Mouse (Mus musculus): ENCODE data around the gene Smyd5. TPM values are rescaled to one million over a fixed set of nuclear protein-coding genes. Genes with fewer than 3 reads are reported as not detected.

Gene Smyd5
- total and polyA plus RNA-seq, 3 experiments, result 8.1 to 13.9 (median 13.6) TPM

GRCm38 (mm10) chr6:85419150-85419549 is 12.6 kb upstream of the Smyd5 start:
- 77% methylated on average over 2 of the region's 2 CpGs for WGBS

DNA sequence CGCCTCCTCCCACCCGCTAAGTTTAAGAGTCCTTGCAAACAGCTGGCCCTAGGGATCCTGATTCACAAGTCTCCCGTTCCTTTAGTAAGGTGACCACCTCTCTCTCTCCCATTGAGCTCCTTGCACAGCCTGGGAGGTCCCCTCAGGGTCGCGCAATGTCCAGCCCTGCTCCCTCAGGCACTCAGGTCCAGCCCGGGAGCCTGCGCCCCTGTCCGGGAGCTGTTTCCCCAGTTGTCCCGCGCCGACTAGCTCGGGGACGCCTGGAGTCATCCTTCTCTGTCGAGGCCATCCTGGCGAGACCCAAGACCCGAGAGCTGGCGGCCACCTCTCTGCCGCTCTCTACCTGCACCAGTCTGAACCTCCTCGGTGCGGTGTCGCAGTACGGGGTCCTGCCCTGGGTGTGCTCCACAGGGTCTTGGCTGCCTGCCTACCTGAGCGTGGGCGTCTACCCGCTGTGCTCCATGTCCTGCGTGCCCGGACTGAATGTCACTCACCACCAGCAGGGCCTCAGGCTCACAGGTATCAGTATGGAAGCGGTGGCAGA is 7.9 kb upstream of the Smyd5 start, which contains the start of gene Noto:
Gene Noto, plus strand, starts transcription at position 51 of the 544 bp plus-strand sequence.
- no peak within 1 kb of the TSS for H3K4me3 ChIP-seq
- no peak within 1 kb of the TSS for H3K9ac ChIP-seq (ENCODE audit: low read depth, low read length)
- H3K27me3 ChIP-seq (ENCODE audit: control insufficient read depth, insufficient read depth, low read length), result peaks cover 2% of the 10 kb centered on the region; the same call in 1 of the 2 replicates
- no peaks in the 10 kb centered on the region for H3K36me3 ChIP-seq (ENCODE audit: control insufficient read depth, insufficient read depth, low read length)
- DNase-seq, result no peak
- H3K4me1 ChIP-seq (ENCODE audit: control insufficient read depth, insufficient read depth, low read length), result no peaks in the 10 kb centered on the region
- no peaks in the 10 kb centered on the region for H3K79me2 ChIP-seq (replicated peaks; ENCODE audit: control insufficient read depth, insufficient read depth, low read length)
- no peak within 1 kb of the TSS for H3K27ac ChIP-seq
- TF ChIP-seq CTCF (IDR thresholded peaks at IDR 0.05) (no peak), POLR2A (IDR thresholded peaks at IDR 0.05; ENCODE audit: insufficient read depth, low read depth, low read length) (no peak), EP300 (IDR thresholded peaks at IDR 0.05; ENCODE audit: insufficient read depth, low read depth, low read length) (no peak)
- intact Hi-C loops (cut with DNase I), result no loop called here
- 18% methylated on average over 28 of the region's 28 CpGs for WGBS

More at GRCm38 (mm10) chr6:85419150-85419549, 12.6 kb upstream of the Smyd5 start:
- H3K4me1 ChIP-seq (ENCODE audit: control insufficient read depth, insufficient read depth, low read length), result no peaks in the 10 kb centered on the region
- intact Hi-C loops (cut with DNase I), result no loop called here
- DNase-seq, result no peak
- H3K27ac ChIP-seq, result no peak overlapping the region
- H3K9ac ChIP-seq (ENCODE audit: low read depth, low read length), result no peak overlapping the region
- H3K79me2 ChIP-seq (replicated peaks; ENCODE audit: control insufficient read depth, insufficient read depth, low read length), result no peaks in the 10 kb centered on the region
- H3K36me3 ChIP-seq (ENCODE audit: control insufficient read depth, insufficient read depth, low read length), result no peaks in the 10 kb centered on the region
- H3K27me3 ChIP-seq (ENCODE audit: control insufficient read depth, insufficient read depth, low read length), result peaks cover 2% of the 10 kb centered on the region; the same call in 1 of the 2 replicates
- no peak overlapping the region for H3K4me3 ChIP-seq
- TF ChIP-seq EP300 (IDR thresholded peaks at IDR 0.05; ENCODE audit: insufficient read depth, low read depth, low read length) (no peak), POLR2A (IDR thresholded peaks at IDR 0.05; ENCODE audit: insufficient read depth, low read depth, low read length) (no peak), CTCF (IDR thresholded peaks at IDR 0.05) (no peak)

- no peaks in the 10 kb centered on the region for H3K36me3 ChIP-seq (ENCODE audit: control insufficient read depth, insufficient read depth, low read length)
- DNase-seq, result no peak
- TF ChIP-seq POLR2A (IDR thresholded peaks at IDR 0.05; ENCODE audit: insufficient read depth, low read depth, low read length) (no peak), CTCF (IDR thresholded peaks at IDR 0.05) (no peak), EP300 (IDR thresholded peaks at IDR 0.05; ENCODE audit: insufficient read depth, low read depth, low read length) (no peak)
- peak overlapping the region; percentile 92 for H3K4me3 ChIP-seq
- H3K79me2 ChIP-seq (replicated peaks; ENCODE audit: control insufficient read depth, insufficient read depth, low read length), result no peaks in the 10 kb centered on the region
- H3K4me1 ChIP-seq (ENCODE audit: control insufficient read depth, insufficient read depth, low read length), result no peaks in the 10 kb centered on the region
- intact Hi-C loops (cut with DNase I), result no loop called here
- WGBS, result 55% methylated on average over 8 of the region's 8 CpGs
- no peaks in the 10 kb centered on the region for H3K27me3 ChIP-seq (ENCODE audit: control insufficient read depth, insufficient read depth, low read length)
- no peak overlapping the region for H3K9ac ChIP-seq (ENCODE audit: low read depth, low read length)
- H3K27ac ChIP-seq, result 0 out of 2 replicates have a peak overlapping the region, but pooled peaks have one; percentile 12
These were observed 431 bp upstream of the Smyd5 start for GRCm38 (mm10) chr6:85431274-85431841.

DNA sequence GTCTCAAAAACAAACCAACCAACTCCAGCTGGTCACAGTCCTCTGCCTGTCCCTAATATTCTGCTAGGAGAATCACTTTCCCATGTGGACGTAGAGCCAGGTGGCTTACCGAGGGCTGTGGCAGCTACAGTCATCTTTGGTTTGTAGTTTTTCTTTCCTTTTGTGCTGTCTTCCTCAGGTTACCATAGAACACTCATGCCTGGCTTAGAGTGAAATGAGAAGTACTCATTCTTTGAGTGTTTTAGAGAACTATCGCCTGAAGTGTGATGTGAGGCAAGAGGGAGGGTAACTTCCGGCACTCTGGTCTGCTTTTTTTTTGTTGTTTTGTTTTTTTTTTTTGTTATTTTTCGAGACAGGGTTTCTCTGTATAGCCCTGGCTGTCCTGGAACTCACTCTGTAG is 2.1 kb downstream of the Smyd5 start:
- no peak for DNase-seq
- H3K27me3 ChIP-seq (ENCODE audit: control insufficient read depth, insufficient read depth, low read length), result no peaks in the 10 kb centered on the region
- H3K4me3 ChIP-seq, result no peak overlapping the region
- no peaks in the 10 kb centered on the region for H3K4me1 ChIP-seq (ENCODE audit: control insufficient read depth, insufficient read depth, low read length)
- H3K36me3 ChIP-seq (ENCODE audit: control insufficient read depth, insufficient read depth, low read length), result no peaks in the 10 kb centered on the region
- WGBS, result 77% methylated on average over 5 of the region's 5 CpGs
- no peak for TF ChIP-seq CTCF (IDR thresholded peaks at IDR 0.05)
- TF ChIP-seq EP300 (IDR thresholded peaks at IDR 0.05; ENCODE audit: insufficient read depth, low read depth, low read length), result no peak
- no peak for TF ChIP-seq POLR2A (IDR thresholded peaks at IDR 0.05; ENCODE audit: insufficient read depth, low read depth, low read length)
- no peak overlapping the region for H3K27ac ChIP-seq
- no peak overlapping the region for H3K9ac ChIP-seq (ENCODE audit: low read depth, low read length)
- intact Hi-C loops (cut with DNase I), result no loop called here
- no peaks in the 10 kb centered on the region for H3K79me2 ChIP-seq (replicated peaks; ENCODE audit: control insufficient read depth, insufficient read depth, low read length)

- no peaks in the 10 kb centered on the region for H3K79me2 ChIP-seq (replicated peaks; ENCODE audit: control insufficient read depth, insufficient read depth, low read length)
- no peak overlapping the region for H3K4me3 ChIP-seq
- H3K9ac ChIP-seq (ENCODE audit: low read depth, low read length), result no peak overlapping the region
- no peaks in the 10 kb centered on the region for H3K4me1 ChIP-seq (ENCODE audit: control insufficient read depth, insufficient read depth, low read length)
- 62% methylated on average over 1 of the region's 1 CpGs for WGBS
- intact Hi-C loops (cut with DNase I), result no loop called here
- no peak overlapping the region for H3K27ac ChIP-seq
- H3K36me3 ChIP-seq (ENCODE audit: control insufficient read depth, insufficient read depth, low read length), result no peaks in the 10 kb centered on the region
- H3K27me3 ChIP-seq (ENCODE audit: control insufficient read depth, insufficient read depth, low read length), result no peaks in the 10 kb centered on the region
- no peak for DNase-seq
- TF ChIP-seq POLR2A (IDR thresholded peaks at IDR 0.05; ENCODE audit: insufficient read depth, low read depth, low read length) (no peak), EP300 (IDR thresholded peaks at IDR 0.05; ENCODE audit: insufficient read depth, low read depth, low read length) (no peak), CTCF (IDR thresholded peaks at IDR 0.05) (no peak)
These were observed 4.4 kb downstream of the Smyd5 start for GRCm38 (mm10) chr6:85436204-85436603.

- DNase-seq, result no peak
- no peak overlapping the region for H3K9ac ChIP-seq (ENCODE audit: low read depth, low read length)
- H3K36me3 ChIP-seq (ENCODE audit: control insufficient read depth, insufficient read depth, low read length), result no peaks in the 10 kb centered on the region
- 70% methylated on average over 6 of the region's 6 CpGs for WGBS
- H3K4me1 ChIP-seq (ENCODE audit: control insufficient read depth, insufficient read depth, low read length), result no peaks in the 10 kb centered on the region
- intact Hi-C loops (cut with DNase I), result no loop called here
- H3K27me3 ChIP-seq (ENCODE audit: control insufficient read depth, insufficient read depth, low read length), result no peaks in the 10 kb centered on the region
- no peaks in the 10 kb centered on the region for H3K79me2 ChIP-seq (replicated peaks; ENCODE audit: control insufficient read depth, insufficient read depth, low read length)
- no peak overlapping the region for H3K27ac ChIP-seq
- H3K4me3 ChIP-seq, result no peak overlapping the region
- TF ChIP-seq EP300 (IDR thresholded peaks at IDR 0.05; ENCODE audit: insufficient read depth, low read depth, low read length) (no peak), POLR2A (IDR thresholded peaks at IDR 0.05; ENCODE audit: insufficient read depth, low read depth, low read length) (no peak), CTCF (IDR thresholded peaks at IDR 0.05) (no peak)
These were observed 4.8 kb downstream of the Smyd5 start for GRCm38 (mm10) chr6:85436631-85437030.

Data from heart, adult 2 months (tissue).